Mouse (Mus musculus) C2C12 (cell line): ENCODE measurements at regions not wholly inside any gene's neighbourhood (a gene's known extent, or its start where the extent isn't known, plus 50 kb on each side); places are given as distances from the start of the nearest gene placed in this dataset.

Source experiments
- H3K27me3 ChIP-seq: one replicate; pipeline ENCODE4 v1.6.1; 2011; ENCODE audit not compliant: control insufficient read depth, insufficient read depth, insufficient read length
- H3K36me3 ChIP-seq: one replicate; pipeline ENCODE4 v1.6.1; 2011; ENCODE audit not compliant: control insufficient read depth, insufficient read depth
- H3K4me3 ChIP-seq: one replicate; pipeline ENCODE4 v1.5.1; 2011; ENCODE audit warnings: mild to moderate bottlenecking, control low read depth; ENCODE audit not compliant: poor library complexity, insufficient read depth, severe bottlenecking
- H3K79me2 ChIP-seq: one replicate; pipeline ENCODE4 v1.6.1; 2011; ENCODE audit not compliant: control insufficient read depth, insufficient read depth
- H3K79me3 ChIP-seq: one replicate; pipeline ENCODE4 v1.6.1; 2011; ENCODE audit warnings: low read depth, control low read depth
- H3ac ChIP-seq: one replicate; pipeline ENCODE3; 2011; ENCODE audit warnings: low read depth; ENCODE audit not compliant: control insufficient read depth, insufficient read length
- CEBPB ChIP-seq: IDR thresholded peaks from one replicate; pipeline ENCODE4 v1.6.1; 2011; ENCODE audit warnings: low read depth, mild to moderate bottlenecking, control low read depth, moderate library complexity
- CTCF ChIP-seq: IDR thresholded peaks from one replicate; pipeline ENCODE4 v1.5.1; 2011; ENCODE audit not compliant: control insufficient read depth, insufficient read depth, insufficient read length
- FOSL1 ChIP-seq: IDR thresholded peaks from one replicate; pipeline ENCODE4 v1.8.0; 2011; ENCODE audit warnings: mild to moderate bottlenecking, low read length; ENCODE audit not compliant: poor library complexity, insufficient read depth, severe bottlenecking
- MAX ChIP-seq: IDR thresholded peaks from one replicate; pipeline ENCODE4 v1.6.1; 2011; ENCODE audit warnings: mild to moderate bottlenecking, control low read depth
- MYOD1 ChIP-seq: IDR thresholded peaks from one replicate; pipeline ENCODE4 v1.6.1; 2011; ENCODE audit warnings: low read depth; ENCODE audit not compliant: control insufficient read depth, insufficient read length
- MYOG ChIP-seq: IDR thresholded peaks from one replicate; pipeline ENCODE4 v1.6.1; 2011; ENCODE audit not compliant: control insufficient read depth, insufficient read length; ENCODE audit errors: extremely low read depth
- USF1 ChIP-seq: IDR thresholded peaks from one replicate; pipeline ENCODE4 v1.6.1; 2011; ENCODE audit warnings: low read depth, mild to moderate bottlenecking, control low read depth, moderate library complexity

DNA sequence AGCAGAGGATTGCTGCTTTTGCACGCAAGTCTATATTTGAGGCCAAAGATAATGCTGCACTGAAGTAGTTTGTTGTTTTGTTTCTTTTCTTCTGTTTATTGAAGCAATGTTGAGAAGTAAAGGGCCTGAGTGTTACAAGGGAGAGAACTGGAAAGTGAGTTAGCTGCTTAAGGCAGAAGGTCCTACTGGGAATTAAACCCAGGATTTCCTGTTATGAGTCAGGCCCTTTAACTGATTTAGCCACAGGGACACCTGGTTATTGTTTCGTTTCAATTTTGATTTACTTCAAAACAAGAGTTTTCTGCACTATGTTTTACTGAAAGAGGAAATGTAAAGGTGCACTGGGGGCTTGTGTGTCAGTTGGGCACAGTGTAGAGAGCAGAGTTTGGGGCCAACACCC is 303.8 kb upstream of the Fbxo33 start:
- TF ChIP-seq MYOG, result no peak
- TF ChIP-seq MYOD1, result no peak
- no peak for TF ChIP-seq CTCF
- TF ChIP-seq FOSL1, result no peak
- TF ChIP-seq CEBPB, result no peak
- no peak for TF ChIP-seq MAX
- no peak for TF ChIP-seq USF1
- H3K27me3 ChIP-seq, result no peaks in the 10 kb centered on the region

DNA sequence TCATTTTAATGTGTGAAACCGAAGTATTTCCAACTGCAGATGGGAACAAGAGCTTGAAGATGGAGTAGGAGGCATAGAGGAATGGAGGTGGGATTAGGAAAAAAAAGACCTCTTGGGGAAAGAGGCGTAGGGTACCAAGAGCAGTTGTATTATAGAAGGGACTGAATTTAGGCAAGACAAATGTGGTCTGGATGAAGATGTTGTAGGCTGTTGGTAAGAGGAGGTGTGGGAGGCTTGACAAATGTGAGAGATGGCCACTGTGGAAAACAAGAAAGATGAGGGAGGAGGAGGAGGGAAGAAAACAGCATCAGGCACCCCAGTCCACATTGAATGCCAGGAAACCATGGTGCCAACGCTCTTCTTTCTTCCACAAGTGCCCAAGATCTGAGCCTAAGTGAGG is 302.4 kb upstream of the Fbxo33 start:
- H3ac ChIP-seq, result no peak overlapping the region
- no peaks in the 10 kb centered on the region for H3K27me3 ChIP-seq
- TF ChIP-seq FOSL1 (no peak), USF1 (no peak), MYOG (no peak), MYOD1 (no peak), CTCF (no peak), MAX (no peak), CEBPB (no peak)
- no peak overlapping the region for H3K4me3 ChIP-seq
- H3K79me2 ChIP-seq, result no peaks in the 10 kb centered on the region
- no peaks in the 10 kb centered on the region for H3K79me3 ChIP-seq
- no peaks in the 10 kb centered on the region for H3K36me3 ChIP-seq

More for the DNA sequence above, 303.8 kb upstream of the Fbxo33 start:
- H3K79me2 ChIP-seq, result no peaks in the 10 kb centered on the region
- no peaks in the 10 kb centered on the region for H3K36me3 ChIP-seq
- no peaks in the 10 kb centered on the region for H3K79me3 ChIP-seq
- H3ac ChIP-seq, result no peak overlapping the region
- no peak overlapping the region for H3K4me3 ChIP-seq

DNA sequence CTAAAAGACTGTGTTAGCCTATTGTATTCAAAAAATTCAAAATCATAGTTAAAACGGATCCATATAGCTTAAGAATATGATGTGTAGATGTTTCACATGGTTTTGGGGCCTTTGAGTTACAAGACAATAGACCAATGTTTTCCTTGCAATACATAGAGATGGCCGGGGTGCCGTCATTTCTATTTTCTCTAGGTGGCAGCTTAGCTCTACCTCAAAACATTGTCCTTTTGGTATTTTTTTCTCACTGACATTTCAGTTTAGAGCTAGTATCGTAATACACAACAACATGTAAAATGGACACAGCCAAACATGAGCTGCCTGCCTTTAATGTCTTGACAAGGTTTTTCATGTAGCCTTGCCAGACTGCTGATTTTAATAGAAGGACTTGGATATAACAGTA is 290.3 kb upstream of the Fbxo33 start:
- no peaks in the 10 kb centered on the region for H3K27me3 ChIP-seq
- no peaks in the 10 kb centered on the region for H3K36me3 ChIP-seq
- no peaks in the 10 kb centered on the region for H3K79me3 ChIP-seq
- no peak overlapping the region for H3K4me3 ChIP-seq
- H3K79me2 ChIP-seq, result no peaks in the 10 kb centered on the region
- H3ac ChIP-seq, result no peak overlapping the region
- TF ChIP-seq MYOG, result no peak
- TF ChIP-seq CEBPB, result no peak
- TF ChIP-seq FOSL1, result no peak
- no peak for TF ChIP-seq CTCF
- TF ChIP-seq USF1, result no peak
- TF ChIP-seq MYOD1, result no peak
- TF ChIP-seq MAX, result no peak

DNA sequence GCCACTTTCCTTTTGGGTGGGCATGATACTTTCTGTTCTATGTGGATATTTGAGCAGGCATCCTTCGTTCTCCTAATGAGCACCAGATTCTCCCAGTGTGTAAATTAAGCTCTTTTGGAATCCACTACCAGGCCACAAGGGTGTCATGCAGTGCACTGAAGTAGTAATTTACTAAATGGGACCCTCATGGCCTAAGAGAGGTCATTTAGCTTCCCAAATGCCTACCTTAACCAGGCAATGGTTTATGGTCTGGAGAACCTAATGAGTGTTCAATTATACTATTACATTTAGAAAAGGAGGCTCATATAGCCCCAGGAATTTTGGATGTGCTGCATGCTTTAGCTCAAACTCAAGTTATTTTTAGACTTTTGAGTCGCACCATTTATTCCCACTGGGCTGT is 289.6 kb upstream of the Fbxo33 start:
- H3K79me2 ChIP-seq, result no peaks in the 10 kb centered on the region
- H3K4me3 ChIP-seq, result no peak overlapping the region
- no peaks in the 10 kb centered on the region for H3K79me3 ChIP-seq
- no peaks in the 10 kb centered on the region for H3K36me3 ChIP-seq
- H3ac ChIP-seq, result no peak overlapping the region
- TF ChIP-seq FOSL1 (no peak), MAX (no peak)
- no peaks in the 10 kb centered on the region for H3K27me3 ChIP-seq

GRCm38 (mm10) chr12:59507431-59507830 is 287.9 kb upstream of the Fbxo33 start:
- Histone ChIP-seq H3K4me3 (no peak overlapping the region), H3K79me2 (no peaks in the 10 kb centered on the region), H3K27me3 (no peaks in the 10 kb centered on the region), H3K36me3 (no peaks in the 10 kb centered on the region), H3ac (no peak overlapping the region), H3K79me3 (no peaks in the 10 kb centered on the region)
- TF ChIP-seq CTCF, result no peak
- TF ChIP-seq MYOG, result no peak
- no peak for TF ChIP-seq MAX
- no peak for TF ChIP-seq FOSL1
- TF ChIP-seq USF1, result no peak
- TF ChIP-seq CEBPB, result no peak
- TF ChIP-seq MYOD1, result no peak

- TF ChIP-seq MAX, result no peak
- no peak for TF ChIP-seq USF1
- no peak for TF ChIP-seq FOSL1
- TF ChIP-seq MYOG, result no peak
- no peak for TF ChIP-seq MYOD1
- TF ChIP-seq CEBPB, result no peak
- no peak for TF ChIP-seq CTCF
- H3K79me3 ChIP-seq, result no peaks in the 10 kb centered on the region
Observed at GRCm38 (mm10) chr12:59497434-59497833, 277.9 kb upstream of the Fbxo33 start.

More at GRCm38 (mm10) chr12:59497434-59497833, 277.9 kb upstream of the Fbxo33 start:
- Histone ChIP-seq H3K27me3 (no peaks in the 10 kb centered on the region), H3K36me3 (no peaks in the 10 kb centered on the region), H3K4me3 (no peak overlapping the region), H3ac (no peak overlapping the region), H3K79me2 (no peaks in the 10 kb centered on the region)
